Mouse (Mus musculus): Measurements from ENCODE around the gene Btbd35f21.
"Not testable (repeated sequence)": the region's sequence is repeated elsewhere in the genome, so short reads cannot be mapped to it uniquely, and the experiment has no call there.

Gene Btbd35f21

DNA sequence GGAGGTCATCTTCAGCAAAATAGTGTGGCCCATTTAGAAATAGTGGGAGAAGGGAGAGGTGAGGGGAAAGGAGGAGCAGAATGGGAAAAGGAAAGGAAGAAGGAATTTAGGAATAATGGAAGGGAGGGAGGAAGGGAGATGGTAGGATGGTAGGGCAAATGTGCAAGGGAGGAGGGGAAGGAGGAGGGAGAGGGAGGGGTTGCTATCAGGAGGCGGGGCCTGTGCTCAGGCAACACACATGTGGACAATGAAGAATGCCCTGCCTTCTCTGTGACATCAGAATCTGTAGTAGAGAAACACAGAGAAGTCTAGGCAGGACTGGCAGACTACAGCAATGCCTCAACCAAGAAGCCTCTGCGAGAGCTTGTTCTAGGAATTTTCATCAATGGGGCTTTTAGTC, at the start of gene Btbd35f21:
TSS of gene Btbd35f21 (plus strand) at position 301 of the 400 bp plus-strand sequence.
- DNase-seq (ENCODE audit: low read depth, low spot score): not testable (repeated sequence)
